Mouse (Mus musculus): ENCODE results near the gene Inca1.

DNA sequence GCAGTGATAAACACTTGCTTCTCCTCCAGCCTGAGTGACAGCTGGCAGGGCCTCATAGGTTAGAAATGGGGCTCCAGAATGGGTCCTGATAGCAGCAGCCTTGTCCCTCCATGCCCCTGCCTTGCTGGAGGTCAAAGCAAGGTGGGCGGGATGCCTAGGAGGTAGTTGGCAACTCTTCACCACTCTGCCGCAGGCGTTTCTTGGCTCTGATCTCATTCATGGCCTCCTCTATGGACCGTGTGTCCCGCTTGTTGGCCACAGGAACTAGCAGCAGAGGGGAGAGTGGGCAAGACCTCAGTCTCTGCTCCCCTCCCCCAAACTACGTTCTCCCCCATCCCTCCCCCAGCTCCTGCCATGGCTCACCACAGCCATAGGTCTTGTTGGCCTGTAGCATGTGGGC, 36.0 kb downstream of the Inca1 start:
- no peak for TF ChIP-seq CTCF (IDR thresholded peaks at IDR 0.05; ENCODE audit: low read depth)
- peak; percentile 53; the same call in 1 of the 2 replicates for TF ChIP-seq EP300 (IDR thresholded peaks at IDR 0.05; ENCODE audit: low read depth)
